Mouse (Mus musculus): ENCODE data around the gene Aebp1.

Gene Aebp1

DNA sequence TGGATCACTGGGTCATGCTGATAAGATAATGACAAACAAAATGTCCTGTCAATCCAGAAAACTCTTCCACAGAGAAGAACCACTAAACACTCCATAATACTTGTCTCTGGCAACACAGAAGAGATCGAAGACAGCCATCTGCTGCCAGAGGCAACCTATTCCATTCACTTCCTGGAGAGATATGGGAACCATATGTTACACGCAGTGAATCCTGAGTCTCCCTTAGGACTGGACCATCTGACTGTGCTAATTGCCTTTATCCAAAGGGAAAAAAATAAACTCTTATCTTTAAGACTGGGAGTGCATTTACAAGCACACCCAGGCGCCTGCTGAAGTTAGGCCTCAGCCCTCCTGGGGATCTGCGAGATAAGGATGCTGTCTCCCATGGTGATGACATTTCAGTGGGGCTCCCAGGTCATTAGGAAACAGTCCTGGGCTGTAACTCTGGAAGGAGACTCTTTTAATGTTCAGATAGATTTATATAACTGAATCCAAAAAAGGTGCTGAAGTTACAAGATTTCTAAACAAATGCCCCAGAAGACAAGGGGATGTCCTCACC, 31.1 kb downstream of the Aebp1 start:
- no peak for DNase-seq (ENCODE audit: extremely low spot score, low spot score)

- no peak for DNase-seq (ENCODE audit: extremely low spot score, low spot score)
Measured at GRCm38 (mm10) chr11:5893807-5894206, 32.1 kb downstream of the Aebp1 start.

- DNase-seq (ENCODE audit: extremely low spot score, low spot score), result no peak
Measured at GRCm38 (mm10) chr11:5897230-5897629, 35.5 kb downstream of the Aebp1 start.

DNA sequence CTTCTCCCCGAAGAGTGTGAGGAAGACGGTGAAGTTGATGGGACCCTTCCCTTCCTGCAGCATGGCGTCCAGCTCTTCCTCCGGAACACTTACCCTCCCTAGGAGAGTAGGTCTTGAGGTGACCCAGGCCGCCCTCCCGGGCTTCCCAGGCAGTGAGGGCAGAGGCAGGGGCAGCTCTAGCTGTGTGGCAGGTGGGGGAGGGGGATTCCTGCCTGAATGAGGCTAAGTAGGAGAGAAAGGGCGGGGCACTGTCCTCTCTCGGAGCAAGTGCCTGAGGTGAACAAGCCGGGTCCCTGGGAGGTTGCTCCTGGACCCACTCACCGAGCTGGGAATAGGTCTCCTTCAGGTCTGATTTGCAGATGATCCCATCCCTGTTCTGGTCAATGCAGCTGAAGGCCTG, 36.1 kb downstream of the Aebp1 start:
- DNase-seq (ENCODE audit: extremely low spot score, low spot score), result no peak

- no peak for DNase-seq (ENCODE audit: extremely low spot score, low spot score)
Measured at GRCm38 (mm10) chr11:5898531-5898930, 36.8 kb downstream of the Aebp1 start, which contains the start of gene Myl7. Gene Myl7, minus strand, starts transcription at chr11:5898782.

DNA sequence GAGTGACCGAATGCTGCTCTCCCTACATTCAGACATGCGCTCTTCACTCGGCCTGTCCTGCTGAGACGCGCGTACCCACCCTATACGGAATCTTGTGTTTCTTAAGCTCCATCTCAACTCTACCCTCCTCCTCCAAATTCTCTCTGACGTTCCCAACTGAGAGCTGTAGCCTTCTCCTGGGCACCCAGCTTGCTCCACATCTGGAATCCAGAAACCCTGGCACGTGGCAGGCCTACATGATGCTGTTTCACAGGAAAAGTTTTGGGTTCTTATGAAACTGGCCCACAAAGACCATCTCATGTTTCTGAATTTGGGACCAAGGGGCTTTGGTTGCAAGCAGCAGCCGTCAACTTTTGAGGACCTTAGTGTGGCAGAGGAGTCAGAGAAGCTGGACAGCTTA, 37.5 kb downstream of the Aebp1 start:
- no peak for DNase-seq (ENCODE audit: extremely low spot score, low spot score)

- DNase-seq (ENCODE audit: extremely low spot score, low spot score), result no peak
Measured at GRCm38 (mm10) chr11:5901320-5901719, 39.6 kb downstream of the Aebp1 start.

- DNase-seq (ENCODE audit: extremely low spot score, low spot score), result peak; percentile 79
Measured at GRCm38 (mm10) chr11:5901950-5902349, 40.2 kb downstream of the Aebp1 start.

DNA sequence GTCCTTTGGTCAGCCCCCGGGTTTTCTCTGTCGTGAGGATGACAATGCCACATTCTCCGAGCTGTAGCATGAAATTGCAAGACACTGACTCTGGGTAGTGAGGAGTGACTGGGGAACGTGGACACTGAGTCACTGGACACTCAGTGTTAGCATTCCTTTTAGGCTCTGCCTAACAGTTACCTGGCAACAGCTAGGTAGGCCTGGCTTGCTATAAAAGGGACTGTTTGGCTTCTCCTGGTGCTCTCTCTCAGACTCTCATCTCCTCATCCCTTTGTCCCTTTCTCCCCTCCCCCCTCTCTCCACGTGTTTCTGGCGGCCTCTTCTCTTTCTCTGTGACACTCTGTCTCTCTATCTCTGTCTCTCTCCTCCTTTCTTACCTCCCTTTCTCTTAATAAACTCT, 40.6 kb downstream of the Aebp1 start:
- DNase-seq (ENCODE audit: extremely low spot score, low spot score), result no peak

GRCm38 (mm10) chr11:5903844-5904243, 42.1 kb downstream of the Aebp1 start:
- DNase-seq (ENCODE audit: extremely low spot score, low spot score), result no peak

GRCm38 (mm10) chr11:5904357-5904756, 42.6 kb downstream of the Aebp1 start:
- DNase-seq (ENCODE audit: extremely low spot score, low spot score), result no peak

GRCm38 (mm10) chr11:5904871-5905270, 43.1 kb downstream of the Aebp1 start:
- DNase-seq (ENCODE audit: extremely low spot score, low spot score), result no peak

DNA sequence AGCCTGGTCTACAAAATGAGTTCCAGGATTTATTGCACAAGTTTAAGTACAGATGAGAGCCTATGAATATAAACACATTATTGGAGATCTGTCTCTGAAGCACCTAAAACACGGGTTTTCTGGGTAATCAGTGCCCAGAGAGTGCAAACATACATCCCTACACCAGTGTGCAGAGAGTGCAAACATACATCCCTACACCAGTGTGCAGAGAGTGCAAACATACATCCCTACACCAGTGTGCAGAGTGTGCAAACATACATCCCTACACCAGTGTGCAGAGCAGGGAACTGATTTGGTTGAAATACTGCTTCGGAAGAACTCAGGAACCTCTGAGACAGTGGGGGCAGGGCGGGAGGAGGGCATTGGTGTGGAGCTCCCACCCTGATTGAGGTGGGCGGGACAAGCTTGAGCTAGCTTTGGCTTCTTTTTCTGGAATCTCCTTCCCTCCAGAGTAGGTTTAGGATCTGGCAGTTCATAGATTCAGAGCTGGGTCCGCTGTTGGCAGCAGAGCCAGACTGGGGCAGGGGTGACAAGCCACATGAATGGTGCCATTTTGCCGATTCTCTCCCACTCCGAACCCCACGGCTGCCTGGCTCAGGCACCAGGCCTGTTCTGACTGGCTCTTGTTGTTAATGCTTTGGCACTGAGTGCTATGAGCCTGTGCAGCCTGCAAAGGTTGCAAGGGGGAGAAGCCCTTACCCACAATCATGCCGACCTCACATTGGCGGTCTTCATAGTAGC, 44.2 kb downstream of the Aebp1 start:
- no peak for DNase-seq (ENCODE audit: extremely low spot score, low spot score)

DNA sequence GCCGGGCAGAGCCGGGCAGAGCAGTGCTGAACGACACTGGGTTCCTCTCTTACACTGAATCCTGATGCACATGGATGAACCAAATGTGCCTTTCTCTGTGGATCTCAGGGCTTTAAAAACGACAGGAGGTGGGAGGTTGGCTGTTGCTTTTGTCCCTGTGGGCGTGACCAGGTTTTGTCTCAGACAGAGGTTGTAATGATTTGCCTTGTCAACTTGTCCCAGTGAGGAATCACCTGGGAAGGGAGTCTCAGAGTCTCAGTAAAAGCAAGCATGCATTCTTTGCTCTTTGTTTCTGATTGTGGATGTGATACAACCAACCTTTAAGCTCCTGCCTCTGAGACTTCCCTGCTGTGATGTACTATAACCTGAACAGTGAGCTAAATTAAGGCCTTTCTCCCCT, 45.3 kb downstream of the Aebp1 start:
- no peak for DNase-seq (ENCODE audit: extremely low spot score, low spot score)

DNA sequence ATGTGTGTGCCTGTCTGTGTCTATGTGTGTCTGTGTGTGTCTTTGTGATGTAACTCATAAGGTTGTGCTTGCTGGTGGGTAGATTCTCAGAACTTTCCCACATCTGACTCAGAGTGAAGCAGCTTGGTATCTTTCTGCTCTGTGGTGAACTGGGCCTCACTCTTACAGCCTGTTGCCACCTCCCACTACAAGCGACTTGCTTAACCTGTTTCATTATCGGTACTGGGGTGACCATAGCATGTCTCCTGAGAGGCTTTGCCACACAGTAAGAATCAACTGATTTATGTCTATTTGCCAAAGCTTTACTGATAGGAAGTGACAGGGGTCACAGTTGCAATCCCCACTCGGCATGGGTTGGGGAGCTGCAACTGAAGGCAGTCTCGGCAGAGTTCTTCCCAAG, 46.9 kb downstream of the Aebp1 start:
- DNase-seq (ENCODE audit: extremely low spot score, low spot score), result no peak

GRCm38 (mm10) chr11:5912635-5913034, 50.9 kb downstream of the Aebp1 start:
- DNase-seq (ENCODE audit: extremely low spot score, low spot score), result peak; percentile 45

DNA sequence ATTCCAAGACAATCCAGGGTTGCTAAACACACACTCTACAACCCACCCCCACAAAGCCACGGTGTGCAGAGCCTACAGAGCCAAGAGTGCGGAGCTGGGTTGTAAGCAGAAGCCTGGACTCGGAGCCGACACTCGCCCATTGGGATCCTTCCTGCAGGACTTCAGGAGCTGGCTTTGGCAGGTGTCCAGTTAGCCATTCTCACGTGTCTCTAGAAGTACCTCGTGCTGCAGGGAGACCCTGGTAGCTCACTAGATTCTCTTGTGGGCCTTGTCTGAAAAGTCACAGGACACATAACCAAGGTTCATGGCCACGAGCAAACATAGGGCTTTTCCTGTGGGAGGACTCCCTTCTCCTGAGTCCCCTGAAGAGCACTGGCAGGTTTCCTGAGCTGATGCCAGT, 51.5 kb downstream of the Aebp1 start:
- no peak for DNase-seq (ENCODE audit: extremely low spot score, low spot score)

GRCm38 (mm10) chr11:5913936-5914335, 52.2 kb downstream of the Aebp1 start:
- no peak for DNase-seq (ENCODE audit: extremely low spot score, low spot score)

DNA sequence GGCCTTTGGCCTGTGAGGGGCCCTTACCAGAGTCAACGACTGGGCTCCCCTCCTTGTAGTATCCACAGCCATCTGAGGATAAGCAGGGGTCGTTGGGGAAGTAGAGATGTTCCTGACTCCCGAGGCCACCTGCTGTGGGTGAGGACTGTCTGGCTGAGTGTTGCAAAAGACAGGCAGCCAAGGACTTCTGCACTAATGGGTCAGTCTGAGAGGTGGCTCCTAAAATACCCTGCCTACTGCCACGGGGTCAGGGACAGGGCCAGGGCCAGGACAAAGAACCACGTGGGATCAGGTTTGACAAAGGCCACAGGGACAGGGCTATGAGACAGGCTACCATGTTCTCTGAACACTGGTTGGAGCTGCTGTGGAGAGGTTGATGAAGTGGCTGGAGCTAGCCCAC, 53.2 kb downstream of the Aebp1 start:
- DNase-seq (ENCODE audit: extremely low spot score, low spot score), result no peak

GRCm38 (mm10) chr11:5915429-5916177, 53.9 kb downstream of the Aebp1 start:
- no peak for DNase-seq (ENCODE audit: extremely low spot score, low spot score)

DNA sequence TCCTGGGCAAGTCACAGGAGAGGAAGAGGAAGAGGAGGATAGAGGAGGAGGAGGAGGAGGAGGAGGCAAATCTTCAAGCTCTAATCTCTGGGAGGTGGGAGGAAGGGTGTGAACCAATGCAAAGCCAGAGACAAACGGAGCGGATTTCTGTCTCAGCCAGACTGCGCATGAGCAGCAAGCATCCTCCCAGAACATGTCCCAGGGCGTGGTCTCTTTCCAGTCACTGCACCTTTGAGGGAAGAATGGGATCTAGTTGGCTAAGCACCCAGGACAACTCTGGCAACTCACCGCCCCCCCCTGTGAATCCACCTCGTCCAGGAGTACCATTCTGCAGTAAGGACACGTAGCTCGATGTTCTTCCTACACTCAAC, 54.4 kb downstream of the Aebp1 start:
- no peak for DNase-seq (ENCODE audit: extremely low spot score, low spot score)

DNA sequence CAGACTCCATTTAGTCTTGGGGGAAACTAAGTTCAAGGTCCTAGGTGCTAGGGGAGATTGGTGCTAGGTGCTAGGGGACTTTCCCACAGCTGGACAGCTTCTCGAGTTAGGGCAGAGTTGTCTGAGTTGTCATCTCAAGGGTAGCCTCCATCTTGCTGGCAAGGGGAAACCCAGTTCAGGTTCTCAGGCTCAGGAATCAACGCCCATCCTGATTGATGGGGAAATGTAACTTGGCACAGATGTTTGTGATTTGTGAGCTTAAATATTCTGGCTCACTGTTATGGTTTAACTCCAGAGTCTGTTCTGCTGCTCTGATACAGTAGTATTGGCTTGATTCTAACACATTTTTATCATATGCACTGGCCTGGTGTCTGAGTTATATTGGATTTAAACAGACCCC, 56.4 kb downstream of the Aebp1 start:
- DNase-seq (ENCODE audit: extremely low spot score, low spot score), result no peak

- DNase-seq (ENCODE audit: extremely low spot score, low spot score), result no peak
Measured at GRCm38 (mm10) chr11:5919606-5920005, 57.9 kb downstream of the Aebp1 start.
